Mouse (Mus musculus): Measurements from ENCODE around the gene Rasgef1b. TPM values are rescaled to one million over a fixed set of nuclear protein-coding genes. Genes with fewer than 3 reads are reported as not detected.
A peak's percentile ranks its signal among the peaks of the same experiment; 100 is the strongest.

The Rasgef1b gene
- polyA plus RNA-seq, 1 experiment from 2014 or later = 66.1 TPM

- Histone ChIP-seq H3K9ac (no peak overlapping the region), H3K27ac (replicated peaks) (no peak overlapping the region), H3K36me3 (no peaks in the 10 kb centered on the region), H3K4me2 (no peak overlapping the region), H3K4me3 (no peak overlapping the region), H3K4me1 (replicated peaks) (no peaks in the 10 kb centered on the region), H3K9me3 (no peaks in the 10 kb centered on the region), H3K27me3 (0 out of 2 replicates have a peak, but pooled peaks cover 4% of the 10 kb centered on the region)
- ATAC-seq (ENCODE audit: low read depth) = no peak
- WGBS = 67% methylated on average over 1 of the region's 1 CpGs
Observed at GRCm38 (mm10) chr5:99368615-99369014, 360.2 kb downstream of the Rasgef1b start.

GRCm38 (mm10) chr5:99360531-99360930 is 368.3 kb downstream of the Rasgef1b start:
- Histone ChIP-seq H3K27ac (replicated peaks) (no peak overlapping the region), H3K4me1 (replicated peaks) (no peaks in the 10 kb centered on the region), H3K36me3 (no peaks in the 10 kb centered on the region), H3K9ac (no peak overlapping the region), H3K9me3 (no peaks in the 10 kb centered on the region), H3K4me2 (no peak overlapping the region), H3K27me3 (no peaks in the 10 kb centered on the region), H3K4me3 (no peak overlapping the region)
- ATAC-seq (ENCODE audit: low read depth) = no peak
- 81% methylated on average over 3 of the region's 3 CpGs for WGBS

GRCm38 (mm10) chr5:99359251-99359650 is 369.6 kb downstream of the Rasgef1b start:
- H3K4me1 ChIP-seq (replicated peaks) = no peaks in the 10 kb centered on the region
- H3K9ac ChIP-seq = no peak overlapping the region
- no peak overlapping the region for H3K27ac ChIP-seq (replicated peaks)
- WGBS = 90% methylated on average over 5 of the region's 5 CpGs
- no peaks in the 10 kb centered on the region for H3K36me3 ChIP-seq
- H3K27me3 ChIP-seq = no peaks in the 10 kb centered on the region
- no peak for ATAC-seq (ENCODE audit: low read depth)
- H3K9me3 ChIP-seq = no peaks in the 10 kb centered on the region
- H3K4me2 ChIP-seq = no peak overlapping the region
- H3K4me3 ChIP-seq = no peak overlapping the region

- no peak for ATAC-seq (ENCODE audit: low read depth)
- Histone ChIP-seq H3K36me3 (no peaks in the 10 kb centered on the region), H3K9me3 (no peaks in the 10 kb centered on the region)
Observed at GRCm38 (mm10) chr5:99354640-99355132, 374.2 kb downstream of the Rasgef1b start.

GRCm38 (mm10) chr5:99350030-99350429 is 378.8 kb downstream of the Rasgef1b start:
- WGBS = 60% methylated on average over 4 of the region's 4 CpGs
- no peaks in the 10 kb centered on the region for H3K27me3 ChIP-seq

More at GRCm38 (mm10) chr5:99354640-99355132, 374.2 kb downstream of the Rasgef1b start:
- Histone ChIP-seq H3K4me2 (no peak overlapping the region), H3K9ac (no peak overlapping the region), H3K27me3 (no peaks in the 10 kb centered on the region), H3K4me3 (no peak overlapping the region), H3K27ac (replicated peaks) (no peak overlapping the region), H3K4me1 (replicated peaks) (no peaks in the 10 kb centered on the region)
- WGBS = 76% methylated on average over 5 of the region's 5 CpGs

GRCm38 (mm10) chr5:99348257-99348849 is 380.5 kb downstream of the Rasgef1b start:
- no peak for ATAC-seq (ENCODE audit: low read depth)
- Histone ChIP-seq H3K4me1 (replicated peaks) (no peaks in the 10 kb centered on the region), H3K27me3 (no peaks in the 10 kb centered on the region), H3K4me2 (no peak overlapping the region), H3K4me3 (no peak overlapping the region), H3K36me3 (no peaks in the 10 kb centered on the region), H3K9ac (no peak overlapping the region), H3K27ac (replicated peaks) (no peak overlapping the region), H3K9me3 (no peaks in the 10 kb centered on the region)
- 89% methylated on average over 8 of the region's 8 CpGs for WGBS

More at GRCm38 (mm10) chr5:99350030-99350429, 378.8 kb downstream of the Rasgef1b start:
- H3K27ac ChIP-seq (replicated peaks) = no peak overlapping the region
- H3K4me1 ChIP-seq (replicated peaks) = no peaks in the 10 kb centered on the region
- no peak overlapping the region for H3K4me3 ChIP-seq
- no peak for ATAC-seq (ENCODE audit: low read depth)
- no peaks in the 10 kb centered on the region for H3K9me3 ChIP-seq
- no peak overlapping the region for H3K9ac ChIP-seq
- H3K4me2 ChIP-seq = no peak overlapping the region
- no peaks in the 10 kb centered on the region for H3K36me3 ChIP-seq

GRCm38 (mm10) chr5:99342527-99342926 is 386.3 kb downstream of the Rasgef1b start:
- H3K4me1 ChIP-seq (replicated peaks) = no peaks in the 10 kb centered on the region; the same call in 1 of the 2 replicates
- no peak overlapping the region for H3K9ac ChIP-seq
- 94% methylated on average over 10 of the region's 10 CpGs for WGBS
- no peak for ATAC-seq (ENCODE audit: low read depth)
- no peaks in the 10 kb centered on the region for H3K27me3 ChIP-seq
- H3K27ac ChIP-seq (replicated peaks) = no peak overlapping the region
- no peak overlapping the region for H3K4me3 ChIP-seq
- H3K9me3 ChIP-seq = no peaks in the 10 kb centered on the region
- H3K36me3 ChIP-seq = no peaks in the 10 kb centered on the region
- H3K4me2 ChIP-seq = no peak overlapping the region

- ATAC-seq (ENCODE audit: low read depth) = no peak
- no peaks in the 10 kb centered on the region for H3K27me3 ChIP-seq
- no peaks in the 10 kb centered on the region for H3K9me3 ChIP-seq
- H3K4me3 ChIP-seq = no peak overlapping the region
- 73% methylated on average over 8 of the region's 8 CpGs for WGBS
- H3K4me2 ChIP-seq = no peak overlapping the region
- H3K9ac ChIP-seq = no peak overlapping the region
- no peaks in the 10 kb centered on the region for H3K36me3 ChIP-seq
- no peak overlapping the region for H3K27ac ChIP-seq (replicated peaks)
- no peaks in the 10 kb centered on the region; the same call in 1 of the 2 replicates for H3K4me1 ChIP-seq (replicated peaks)
Observed at GRCm38 (mm10) chr5:99340311-99340989, 388.4 kb downstream of the Rasgef1b start.

GRCm38 (mm10) chr5:99339790-99340189 is 389.1 kb downstream of the Rasgef1b start:
- Histone ChIP-seq H3K9me3 (no peaks in the 10 kb centered on the region), H3K4me2 (0 out of 2 replicates have a peak overlapping the region, but pooled peaks have one; percentile 13), H3K36me3 (no peaks in the 10 kb centered on the region), H3K27ac (replicated peaks) (0 out of 2 replicates have a peak overlapping the region, but pooled peaks have one; percentile 1), H3K4me1 (replicated peaks) (no peaks in the 10 kb centered on the region; the same call in 1 of the 2 replicates), H3K4me3 (no peak overlapping the region), H3K9ac (no peak overlapping the region), H3K27me3 (no peaks in the 10 kb centered on the region)
- WGBS = 62% methylated on average over 15 of the region's 15 CpGs
- ATAC-seq (ENCODE audit: low read depth) = no peak

- Histone ChIP-seq H3K9ac (no peak overlapping the region), H3K4me3 (no peak overlapping the region), H3K4me1 (replicated peaks) (no peaks in the 10 kb centered on the region; the same call in 1 of the 2 replicates), H3K9me3 (no peaks in the 10 kb centered on the region), H3K27ac (replicated peaks) (no peak overlapping the region), H3K27me3 (no peaks in the 10 kb centered on the region), H3K4me2 (no peak overlapping the region), H3K36me3 (no peaks in the 10 kb centered on the region)
- no peak for ATAC-seq (ENCODE audit: low read depth)
- 93% methylated on average over 6 of the region's 6 CpGs for WGBS
Observed at GRCm38 (mm10) chr5:99338826-99339225, 390.0 kb downstream of the Rasgef1b start.

GRCm38 (mm10) chr5:99336427-99336826 is 392.4 kb downstream of the Rasgef1b start:
- no peak for ATAC-seq (ENCODE audit: low read depth)
- no peak overlapping the region for H3K9ac ChIP-seq
- H3K9me3 ChIP-seq = no peaks in the 10 kb centered on the region
- H3K27ac ChIP-seq (replicated peaks) = no peak overlapping the region
- WGBS = 81% methylated on average over 11 of the region's 11 CpGs
- H3K36me3 ChIP-seq = no peaks in the 10 kb centered on the region
- H3K4me3 ChIP-seq = no peak overlapping the region
- H3K27me3 ChIP-seq = no peaks in the 10 kb centered on the region
- no peak overlapping the region for H3K4me2 ChIP-seq
- H3K4me1 ChIP-seq (replicated peaks) = no peaks in the 10 kb centered on the region; the same call in 1 of the 2 replicates

- H3K4me3 ChIP-seq = no peak overlapping the region
- no peak overlapping the region for H3K4me2 ChIP-seq
- H3K9ac ChIP-seq = no peak overlapping the region
- no peaks in the 10 kb centered on the region for H3K4me1 ChIP-seq (replicated peaks)
- ATAC-seq (ENCODE audit: low read depth) = no peak
- no peaks in the 10 kb centered on the region for H3K27me3 ChIP-seq
- H3K36me3 ChIP-seq = no peaks in the 10 kb centered on the region
- H3K9me3 ChIP-seq = no peaks in the 10 kb centered on the region
- WGBS = 77% methylated on average over 5 of the region's 5 CpGs
- H3K27ac ChIP-seq (replicated peaks) = no peak overlapping the region
Observed at GRCm38 (mm10) chr5:99334017-99334416, 394.8 kb downstream of the Rasgef1b start.
